Mouse (Mus musculus): Measurements from ENCODE around the gene Mgll.
A peak's percentile ranks its signal among the peaks of the same experiment; 100 is the strongest.

Gene Mgll

DNA sequence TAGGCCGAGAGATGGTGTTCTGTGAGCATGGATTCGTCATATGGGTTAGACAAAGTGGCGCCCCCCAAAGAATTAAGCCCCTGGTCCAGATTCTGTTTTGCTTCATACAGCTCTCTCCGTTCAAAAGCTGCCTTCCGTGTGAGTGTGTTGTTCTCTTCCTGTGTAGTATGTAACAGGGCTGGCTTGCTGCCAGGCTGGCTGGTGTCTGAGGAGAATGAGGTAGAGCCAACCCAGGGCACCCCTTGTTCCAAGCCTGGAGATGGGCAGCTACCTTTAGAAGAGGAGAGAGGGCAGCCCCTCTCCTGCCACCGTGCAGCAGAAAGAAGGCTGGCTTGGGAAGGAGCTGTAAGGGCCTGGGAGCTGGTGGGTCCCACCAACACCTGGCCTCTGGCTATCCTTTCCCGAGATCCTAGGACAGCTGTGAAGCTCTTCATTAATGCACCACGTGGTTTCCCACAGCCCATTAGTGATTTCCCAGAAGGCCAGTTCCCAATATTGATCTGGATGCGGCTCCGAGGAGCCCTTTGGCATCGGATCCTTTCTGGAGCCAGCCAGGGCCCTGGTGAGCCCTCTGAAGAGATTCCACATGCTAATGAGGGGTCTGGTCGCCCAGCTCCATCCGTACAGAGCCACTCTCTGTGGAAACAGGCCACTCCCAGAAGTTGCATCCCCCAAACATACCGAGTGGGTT lies 19.5 kb downstream of the Mgll start:
- no peak for DNase-seq (ENCODE audit: low spot score)

DNA sequence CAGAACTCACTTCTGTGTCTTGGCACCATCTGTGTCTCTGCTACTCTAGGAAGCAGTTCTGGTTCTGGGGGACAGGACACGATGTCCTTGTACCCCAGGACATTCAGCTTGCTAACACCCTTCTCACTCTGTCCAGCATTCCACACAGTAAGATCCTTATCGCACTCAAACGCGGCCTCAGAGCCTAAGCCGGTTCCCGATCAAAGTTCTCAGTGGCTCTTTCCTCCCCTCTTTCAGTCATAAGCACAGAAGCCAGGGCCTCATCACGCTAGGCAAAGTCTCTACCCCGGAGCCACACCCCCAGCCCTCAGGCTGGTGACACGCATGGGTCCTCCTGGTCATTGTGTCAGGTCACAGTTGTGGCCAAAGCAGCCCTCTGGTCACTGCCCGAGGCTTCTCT lies 20.8 kb downstream of the Mgll start:
- DNase-seq (ENCODE audit: low spot score): no peak

GRCm38 (mm10) chr6:88746271-88746670 lies 22.1 kb downstream of the Mgll start:
- DNase-seq (ENCODE audit: low spot score): no peak

- DNase-seq (ENCODE audit: low spot score): no peak
Observed at GRCm38 (mm10) chr6:88747296-88748040, 23.3 kb downstream of the Mgll start.

DNA sequence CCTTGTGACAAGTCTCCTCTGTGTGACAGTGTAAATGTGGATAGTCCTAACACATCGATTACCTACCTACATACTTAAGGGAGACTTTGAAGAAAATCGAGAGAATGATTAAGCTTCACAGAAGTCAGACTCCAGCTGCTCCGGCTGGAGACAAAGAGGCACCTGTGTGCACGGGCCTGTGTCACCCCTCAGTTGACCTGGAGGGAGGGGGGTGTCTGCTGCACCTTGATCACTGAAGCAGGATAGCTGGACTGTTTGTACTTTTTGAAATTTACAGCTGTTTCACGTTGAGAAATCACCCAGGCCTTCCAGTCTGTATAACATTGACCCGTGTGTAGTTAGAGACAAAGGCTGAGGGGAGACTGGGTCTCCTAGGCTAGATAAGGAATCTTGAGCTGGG lies 26.7 kb downstream of the Mgll start:
- DNase-seq (ENCODE audit: low spot score): no peak

DNA sequence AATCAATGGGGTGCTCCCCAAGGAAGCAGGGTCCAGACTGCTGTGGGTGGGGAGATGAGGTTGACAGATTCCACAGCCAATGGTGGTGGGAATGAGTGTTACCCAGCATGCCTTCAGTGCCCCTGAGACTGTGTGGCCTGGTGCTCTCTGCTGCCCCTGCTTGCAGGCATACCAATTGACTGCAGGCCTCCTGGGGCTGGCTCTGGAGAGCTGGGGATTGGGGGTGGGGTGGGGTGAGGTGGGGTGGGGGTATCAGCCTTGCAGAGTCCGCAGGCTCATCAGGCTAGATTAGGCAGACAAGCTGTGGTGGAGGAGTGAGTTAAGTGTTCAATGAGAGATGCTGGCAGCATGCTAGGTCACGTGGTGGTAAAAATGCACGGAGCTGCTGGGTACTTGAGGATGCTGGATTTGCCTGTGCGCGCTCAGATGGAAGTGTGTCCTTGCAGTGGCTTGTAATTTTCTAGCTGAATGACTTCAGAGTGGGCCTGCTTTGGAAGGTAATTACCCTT lies 28.6 kb downstream of the Mgll start:
- no peak for DNase-seq (ENCODE audit: low spot score)

DNA sequence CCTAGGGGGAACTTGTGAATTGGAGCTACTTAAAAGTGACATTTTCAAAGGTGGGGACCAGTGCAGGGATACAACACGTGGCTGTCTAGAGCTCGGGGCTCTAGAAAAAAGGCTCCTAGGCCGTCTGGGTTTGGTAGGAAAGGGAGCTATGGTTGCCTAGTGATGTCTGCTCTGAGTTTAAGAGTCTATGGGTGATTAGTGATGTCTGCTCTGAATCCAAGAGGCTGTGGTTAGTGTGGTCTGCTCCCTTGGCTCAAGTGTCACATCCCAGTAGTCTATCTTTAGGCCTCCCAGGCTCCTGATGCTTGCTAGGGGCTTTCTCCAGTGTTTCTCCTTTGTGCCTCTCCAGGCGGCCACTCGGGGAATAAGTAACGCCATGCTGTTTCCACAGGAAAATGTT lies 29.4 kb downstream of the Mgll start:
- DNase-seq (ENCODE audit: low spot score): no peak

DNA sequence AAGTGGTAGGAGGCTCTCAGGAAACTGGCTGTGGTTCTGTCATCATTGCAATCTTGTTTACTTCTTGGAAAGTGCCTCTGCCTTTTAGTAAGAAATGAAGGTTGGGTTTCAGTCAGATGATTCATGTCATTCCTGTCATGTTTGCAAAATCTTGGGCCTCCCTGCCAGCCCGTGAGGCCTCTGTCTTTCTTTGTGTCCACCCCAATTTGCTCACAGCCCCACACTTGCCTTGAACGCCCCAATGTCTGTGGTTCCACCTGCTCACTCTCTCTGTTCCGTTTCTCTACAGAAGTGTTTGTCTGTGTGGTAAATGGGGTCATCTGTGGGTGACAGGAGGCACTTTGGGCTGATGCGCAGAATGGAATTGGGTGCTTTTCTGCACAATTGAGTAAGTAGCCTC lies 32.8 kb downstream of the Mgll start:
- no peak for DNase-seq (ENCODE audit: low spot score)

DNA sequence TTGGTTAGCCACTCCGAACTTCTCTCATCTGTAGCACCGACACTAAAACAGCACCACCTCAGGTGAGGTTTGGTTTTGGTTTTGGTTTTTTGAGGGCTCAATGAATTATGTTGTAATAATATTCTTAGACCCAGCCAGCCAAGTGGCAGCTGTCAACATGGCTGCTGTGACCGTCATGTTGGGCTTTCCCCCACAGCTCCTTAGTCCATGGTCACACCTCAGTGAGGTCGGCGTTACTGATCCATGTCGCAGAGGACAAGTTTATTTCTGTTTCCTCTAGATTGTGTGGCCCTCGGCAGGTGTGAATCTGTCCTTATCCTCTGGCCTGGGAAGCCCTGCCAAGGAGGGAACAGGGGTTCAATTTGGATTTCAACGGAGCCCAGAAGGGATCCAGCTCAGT lies 33.9 kb downstream of the Mgll start:
- no peak for DNase-seq (ENCODE audit: low spot score)

DNA sequence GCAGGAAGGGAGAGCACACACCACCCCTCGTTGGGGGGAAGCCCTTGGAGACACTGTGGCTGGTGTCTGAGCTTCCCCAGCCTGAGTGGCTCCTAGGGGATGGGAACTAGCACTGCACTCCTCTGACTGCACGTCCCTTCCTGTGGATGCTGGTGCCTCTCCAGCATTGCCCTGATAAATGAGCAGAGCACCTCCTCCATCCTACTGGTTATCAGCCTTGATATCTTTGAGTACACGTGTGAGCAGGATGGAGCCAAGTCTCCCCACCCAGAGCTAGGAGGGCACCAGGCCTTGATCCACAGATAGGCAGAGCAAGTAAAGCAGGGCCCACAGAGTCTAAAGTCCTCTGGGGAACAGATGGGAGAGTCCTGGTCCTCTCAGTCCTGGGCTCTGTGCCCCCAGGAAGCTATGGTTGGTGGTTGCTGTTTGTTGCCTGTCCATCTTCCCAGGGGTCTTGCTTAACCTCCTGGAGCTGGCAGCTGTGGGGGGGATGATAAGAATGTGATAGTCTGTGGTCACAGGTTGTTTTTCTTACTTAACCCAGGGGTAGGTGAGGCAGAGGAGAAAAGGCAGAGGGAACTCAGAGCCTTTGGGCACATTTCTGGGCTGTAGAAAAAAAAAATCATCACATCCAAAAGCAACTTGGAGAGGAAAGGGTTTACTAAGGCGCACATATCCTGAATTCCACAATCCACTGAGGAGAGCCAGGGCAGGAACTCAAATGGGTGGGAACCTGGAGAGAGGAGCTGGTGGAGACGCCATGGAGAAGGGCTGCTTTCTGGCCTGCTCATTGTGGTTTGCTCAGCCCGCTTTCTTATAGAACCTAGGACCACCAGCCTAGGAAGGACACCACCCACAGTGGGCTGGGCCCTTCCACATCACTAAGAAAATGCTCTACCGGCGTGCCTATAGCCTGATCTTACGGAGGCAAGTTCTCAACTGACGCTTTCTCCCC lies 34.6 kb downstream of the Mgll start:
- DNase-seq (ENCODE audit: low spot score): no peak

DNA sequence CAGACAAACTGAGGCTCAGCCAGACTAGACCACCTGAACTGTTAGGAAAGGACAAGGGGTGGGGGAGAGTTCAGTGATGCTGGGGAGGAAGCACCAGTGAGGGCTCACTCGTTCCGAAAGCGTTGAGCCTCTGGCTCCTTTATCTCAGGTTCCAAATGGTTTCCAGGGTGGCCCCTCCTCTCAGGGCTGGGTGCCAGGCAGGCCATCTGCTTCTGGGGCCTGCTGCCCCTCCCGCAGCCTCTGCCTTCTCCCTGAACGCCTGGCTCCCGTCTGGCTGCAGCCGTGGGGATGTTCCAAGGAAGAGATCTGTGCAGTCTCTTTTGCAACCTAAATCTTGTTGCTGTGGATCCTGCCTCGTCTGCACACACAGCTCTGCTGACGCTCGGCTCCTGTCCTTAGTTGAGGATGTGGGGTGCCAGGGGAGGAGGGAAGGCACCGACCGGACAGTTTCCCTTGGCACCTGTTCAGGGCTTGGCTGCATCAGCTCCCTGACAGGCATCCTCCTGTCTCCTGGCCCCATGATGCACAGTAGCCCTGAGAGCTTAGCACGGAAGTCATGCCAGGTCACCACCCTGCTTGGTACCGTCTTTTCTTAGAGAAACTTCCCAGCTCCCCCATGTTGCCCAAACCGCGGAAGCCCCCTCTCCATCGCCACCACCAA lies 35.7 kb downstream of the Mgll start:
- DNase-seq (ENCODE audit: low spot score): peak; percentile 71

- no peak for DNase-seq (ENCODE audit: low spot score)
Observed at GRCm38 (mm10) chr6:88760935-88761635, 36.9 kb downstream of the Mgll start.

- DNase-seq (ENCODE audit: low spot score): no peak
Observed at GRCm38 (mm10) chr6:88761684-88762439, 37.6 kb downstream of the Mgll start.

GRCm38 (mm10) chr6:88762440-88763196 lies 38.4 kb downstream of the Mgll start:
- no peak for DNase-seq (ENCODE audit: low spot score)

DNA sequence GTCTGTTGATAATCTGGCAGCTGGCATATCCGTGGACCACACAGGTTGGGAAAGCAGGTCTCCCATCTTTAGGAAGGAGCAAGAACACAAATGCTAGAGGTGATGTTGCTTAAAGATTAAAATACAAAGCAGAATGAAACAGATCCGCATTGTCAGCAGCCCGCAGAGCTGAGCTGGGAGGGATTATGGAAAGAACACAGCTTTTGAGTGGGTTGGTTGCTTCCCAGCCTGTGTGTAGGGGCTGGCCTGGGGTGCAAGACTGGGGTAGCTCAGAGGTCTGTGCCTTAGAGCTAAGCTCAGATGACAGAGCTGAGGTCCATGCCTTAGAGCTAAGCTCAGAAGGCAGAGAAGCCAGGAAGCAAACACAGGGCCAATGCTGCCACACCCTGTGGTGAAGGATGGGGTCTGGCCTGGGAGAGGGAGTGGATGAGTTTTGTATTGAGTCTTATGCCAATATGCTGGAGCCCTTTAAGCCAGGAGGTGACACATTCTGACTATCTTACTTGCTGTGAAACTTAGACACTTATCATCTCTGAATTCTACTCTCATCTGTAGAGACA lies 39.4 kb downstream of the Mgll start:
- no peak for DNase-seq (ENCODE audit: low spot score)

- no peak for DNase-seq (ENCODE audit: low spot score)
Observed at GRCm38 (mm10) chr6:88764281-88764680, 40.1 kb downstream of the Mgll start.

GRCm38 (mm10) chr6:88767740-88768139 lies 43.5 kb downstream of the Mgll start:
- DNase-seq (ENCODE audit: low spot score): no peak

DNA sequence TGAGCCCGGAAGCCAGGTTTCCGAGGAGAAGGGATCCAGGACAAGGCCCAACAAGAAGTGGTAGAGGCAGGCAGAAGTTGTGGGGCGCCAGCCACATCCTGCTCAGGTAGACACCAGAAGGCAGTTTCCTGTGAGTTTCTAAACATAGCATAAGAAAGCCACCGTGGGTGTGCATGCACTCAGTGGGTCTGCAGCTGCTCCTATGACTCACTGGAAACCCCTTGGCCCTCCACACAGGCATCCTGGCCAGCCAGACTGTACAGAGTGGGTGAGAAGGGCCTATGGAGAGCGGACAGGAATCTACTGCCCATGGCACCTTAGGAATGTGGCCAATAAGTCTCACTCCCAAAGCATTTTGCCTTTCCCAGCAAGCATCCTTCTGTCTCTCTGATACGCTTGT lies 45.5 kb downstream of the Mgll start:
- DNase-seq (ENCODE audit: low spot score): no peak

GRCm38 (mm10) chr6:88770300-88770904 lies 46.2 kb downstream of the Mgll start:
- no peak for DNase-seq (ENCODE audit: low spot score)

Measured in left cerebral cortex, adult 11 months (tissue).